Mouse (Mus musculus): ENCODE data around the gene Defb29. TPM values are rescaled to one million over a fixed set of nuclear protein-coding genes. Genes with fewer than 3 reads are reported as not detected.

Gene Defb29
- not detected in 2 replicates for polyA plus RNA-seq (2012; rRNA removed; ENCODE audit: low replicate concordance)

GRCm38 (mm10) chr2:152539944-152540710 lies at the start of gene Defb29:
Gene Defb29 (minus strand): TSS chr2:152540098.

GRCm38 (mm10) chr2:152580107-152580506 lies 40.2 kb upstream of the Defb29 start, which contains the start of gene Defb19:
Gene Defb19 (minus strand): TSS chr2:152580312.

GRCm38 (mm10) chr2:152572114-152572794 lies 32.4 kb upstream of the Defb29 start, which contains the start of gene Defb21:
Gene Defb21 (plus strand): TSS chr2:152572744.

GRCm38 (mm10) chr2:152569038-152569437 lies 29.1 kb upstream of the Defb29 start, which contains the start of gene Gm17416:
Gene Gm17416 (plus strand): TSS chr2:152569338.

GRCm38 (mm10) chr2:152517981-152518380 lies 21.9 kb downstream of the Defb29 start, which contains the start of gene Defb28:
Gene Defb28 (plus strand): TSS chr2:152518255.

DNA sequence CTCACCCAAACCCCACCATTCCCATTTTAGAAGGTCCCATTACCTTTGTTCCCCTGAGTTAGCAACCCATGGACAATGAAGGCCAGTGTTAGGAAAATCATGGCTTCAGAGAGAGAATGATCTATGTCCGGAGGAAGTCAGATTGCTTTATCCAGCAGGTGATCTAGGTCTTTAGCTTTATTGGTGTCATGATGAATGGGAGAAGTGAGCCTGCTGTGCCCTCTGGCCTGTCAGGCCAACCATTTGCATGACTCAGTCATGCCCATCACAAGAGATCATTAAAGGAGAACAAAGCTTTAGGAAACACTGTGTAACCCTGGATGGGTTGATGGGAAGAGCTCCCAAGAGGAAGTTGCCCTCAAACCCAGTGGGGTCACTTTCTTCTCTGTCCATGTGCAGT lies 28.3 kb downstream of the Defb29 start, which contains the start of gene Defb26:
TSS of gene Defb26 (minus strand) at position 101 of the 400 bp plus-strand sequence.

DNA sequence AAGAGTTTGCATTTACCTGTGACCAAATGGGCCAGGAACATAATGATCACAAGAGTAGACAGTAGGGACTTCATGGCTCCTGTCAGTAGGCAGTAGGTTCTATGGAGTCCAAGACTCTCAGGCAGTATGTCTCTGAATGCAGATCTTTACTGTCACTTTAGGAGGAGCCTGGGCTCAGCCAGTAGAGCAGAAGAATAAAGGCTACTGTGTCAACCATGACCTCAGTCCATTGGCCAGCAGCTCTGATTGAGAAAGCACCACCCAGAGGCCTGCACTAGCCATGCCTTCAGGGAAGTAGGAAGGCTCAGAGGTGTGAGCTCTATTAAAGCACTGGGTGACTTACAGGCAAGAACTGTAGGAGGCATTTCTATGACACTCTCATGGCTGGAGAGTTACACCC lies 49.9 kb downstream of the Defb29 start, which contains the start of gene Defb22:
TSS of gene Defb22 (minus strand) at position 101 of the 400 bp plus-strand sequence.

Other genes with a start within 250 kb of the Defb29 start
- 68.4 and 104 TPM in 2 replicates for gene Tbc1d20, start 246.3 kb downstream of the Defb29 start, polyA plus RNA-seq (2012; rRNA removed; ENCODE audit: low replicate concordance)
- gene Rbck1, start 207.4 kb downstream of the Defb29 start, polyA plus RNA-seq (2012; rRNA removed; ENCODE audit: low replicate concordance): 294 and 352 TPM in 2 replicates
- 5.7 and 10.4 TPM in 2 replicates for gene Trib3, start 196.1 kb downstream of the Defb29 start, polyA plus RNA-seq (2012; rRNA removed; ENCODE audit: low replicate concordance)
- gene Nrsn2, start 163.5 kb downstream of the Defb29 start, polyA plus RNA-seq (2012; rRNA removed; ENCODE audit: low replicate concordance): not detected in 2 replicates
- 5.9 and 9.2 TPM in 2 replicates for gene Sox12, start 142.0 kb downstream of the Defb29 start, polyA plus RNA-seq (2012; rRNA removed; ENCODE audit: low replicate concordance)
- 2.1 and 2.6 TPM in 2 replicates for gene Zcchc3, start 125.1 kb downstream of the Defb29 start, polyA plus RNA-seq (2012; rRNA removed; ENCODE audit: low replicate concordance)
- 0.08 and 0.17 TPM in 2 replicates for gene 6820408C15Rik, start 124.5 kb downstream of the Defb29 start, polyA plus RNA-seq (2012; rRNA removed; ENCODE audit: low replicate concordance)
- not detected in 2 replicates for gene Defb23, start 75.5 kb downstream of the Defb29 start, polyA plus RNA-seq (2012; rRNA removed; ENCODE audit: low replicate concordance)
- not detected in 2 replicates for gene Defb20, start 63.0 kb downstream of the Defb29 start, polyA plus RNA-seq (2012; rRNA removed; ENCODE audit: low replicate concordance)
- gene Defb22, start 50.0 kb downstream of the Defb29 start, polyA plus RNA-seq (2012; rRNA removed; ENCODE audit: low replicate concordance): not detected in 2 replicates
- not detected in 2 replicates for gene Defb26, start 28.4 kb downstream of the Defb29 start, polyA plus RNA-seq (2012; rRNA removed; ENCODE audit: low replicate concordance)
- not detected in 2 replicates for gene Defb28, start 21.8 kb downstream of the Defb29 start, polyA plus RNA-seq (2012; rRNA removed; ENCODE audit: low replicate concordance)
- gene Gm17416, start 29.2 kb upstream of the Defb29 start, polyA plus RNA-seq (2012; rRNA removed; ENCODE audit: low replicate concordance): not detected in 2 replicates
- not detected in 2 replicates for gene Defb21, start 32.6 kb upstream of the Defb29 start, polyA plus RNA-seq (2012; rRNA removed; ENCODE audit: low replicate concordance)
- not detected in 2 replicates for gene Defb19, start 40.2 kb upstream of the Defb29 start, polyA plus RNA-seq (2012; rRNA removed; ENCODE audit: low replicate concordance)
- not detected in 2 replicates for gene Defb45, start 59.3 kb upstream of the Defb29 start, polyA plus RNA-seq (2012; rRNA removed; ENCODE audit: low replicate concordance)
- gene Defb36, start 64.2 kb upstream of the Defb29 start, polyA plus RNA-seq (2012; rRNA removed; ENCODE audit: low replicate concordance): not detected in 2 replicates
- 1.1 TPM in 1 of 2 replicates, not detected in the other for gene Defb25, start 83.0 kb upstream of the Defb29 start, polyA plus RNA-seq (2012; rRNA removed; ENCODE audit: low replicate concordance)
- 9.5 and 17.9 TPM in 2 replicates for gene Rem1, start 86.9 kb upstream of the Defb29 start, polyA plus RNA-seq (2012; rRNA removed; ENCODE audit: low replicate concordance)
- 151 and 249 TPM in 2 replicates for gene H13, start 129.4 kb upstream of the Defb29 start, polyA plus RNA-seq (2012; rRNA removed; ENCODE audit: low replicate concordance)
- gene Mcts2, start 146.9 kb upstream of the Defb29 start, polyA plus RNA-seq (2012; rRNA removed; ENCODE audit: low replicate concordance): 3.1 and 7.1 TPM in 2 replicates
- 125 and 230 TPM in 2 replicates for gene Id1, start 196.2 kb upstream of the Defb29 start, polyA plus RNA-seq (2012; rRNA removed; ENCODE audit: low replicate concordance)
- 5.7 and 6.6 TPM in 2 replicates for gene Cox4i2, start 214.1 kb upstream of the Defb29 start, polyA plus RNA-seq (2012; rRNA removed; ENCODE audit: low replicate concordance)

Data from mammary gland, adult 2 months (tissue).